Mouse (Mus musculus): Measurements from ENCODE around the gene Kdm2b.

GRCm38 (mm10) chr5:122991350-122992004 is 1.9 kb upstream of the Kdm2b start:
- no peak for TF ChIP-seq POLR2A (IDR thresholded peaks at IDR 0.05; ENCODE audit: borderline replicate concordance, insufficient read depth, low read length)
- no peak for TF ChIP-seq CTCF (IDR thresholded peaks at IDR 0.05; ENCODE audit: borderline replicate concordance, insufficient read depth, low read depth, low read length)
